Mouse (Mus musculus) liver, embryonic 14 days (tissue): ENCODE measurements around the gene Gal3st2b. TPM values are rescaled to one million over a fixed set of nuclear protein-coding genes. Genes with fewer than 3 reads are reported as not detected.

Experiments
- polyA plus RNA-seq: library from polyadenylated mRNA; depleted of rRNA; stranded (reverse); fragments of >200 nt; gene quantifications from 2 replicates; pipeline ENCODE4 v1.2.3, GENCODE M21; 2012; rRNA removed

Gal3st2b gene
- not detected in 2 replicates for polyA plus RNA-seq

DNA sequence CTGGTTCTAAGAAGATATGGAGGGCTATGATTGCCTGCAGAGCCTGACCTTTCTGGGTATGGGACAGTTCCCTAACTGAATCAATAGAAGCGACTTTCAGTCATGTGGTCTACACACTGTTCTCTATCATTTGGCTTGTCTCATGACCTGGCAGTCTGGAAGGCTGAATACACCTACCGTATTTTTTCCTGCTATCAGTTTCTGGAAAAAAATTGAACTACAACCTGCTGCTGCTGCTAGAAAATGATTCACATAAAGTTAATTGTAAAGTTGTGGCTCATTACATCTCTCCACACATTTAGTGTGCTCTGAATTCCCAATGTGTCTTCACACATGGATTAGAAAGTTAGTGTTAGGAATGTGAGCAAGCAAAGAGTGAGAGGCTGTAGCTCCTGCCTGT lies at the start of gene Gal3st2b:
Gene Gal3st2b (plus strand): TSS at position 301 of the 400 bp plus-strand sequence.

DNA sequence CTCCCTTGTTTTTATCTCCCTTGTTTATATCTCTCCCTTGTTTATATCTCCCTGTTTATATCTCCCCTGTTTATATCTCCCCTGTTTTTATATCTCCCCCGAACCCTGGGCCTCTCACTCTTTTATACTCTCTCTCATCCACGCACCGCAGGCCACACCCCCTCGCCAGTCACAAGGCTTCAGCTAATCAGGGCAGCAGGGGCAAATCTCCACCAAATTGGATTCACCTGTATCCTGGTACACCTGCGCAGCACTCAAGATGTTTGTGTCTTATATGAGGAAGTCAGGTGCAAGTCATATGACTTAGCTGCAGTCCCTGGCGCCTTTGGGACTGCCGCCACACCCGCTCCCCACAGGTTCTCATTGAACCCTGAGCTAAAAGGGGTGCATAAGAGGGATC lies 72.1 kb downstream of the Gal3st2b start, which contains the start of gene Gal3st2c:
Gene Gal3st2c (plus strand): TSS at position 301 of the 400 bp plus-strand sequence.

Other genes with a start within 250 kb of the Gal3st2b start
- 1.5 and 1.8 TPM in 2 replicates for gene Bok, start 232.7 kb upstream of the Gal3st2b start, polyA plus RNA-seq
- 19.2 and 20.3 TPM in 2 replicates for gene Atg4b, start 166.8 kb upstream of the Gal3st2b start, polyA plus RNA-seq
- gene Thap4, start 163.4 kb upstream of the Gal3st2b start, polyA plus RNA-seq = 9.0 and 10.7 TPM in 2 replicates
- gene Dtymk, start 116.4 kb upstream of the Gal3st2b start, polyA plus RNA-seq = 126 and 146 TPM in 2 replicates
- gene Ing5, start 114.3 kb upstream of the Gal3st2b start, polyA plus RNA-seq = 7.1 and 8.0 TPM in 2 replicates
- 6.1 and 6.5 TPM in 2 replicates for gene D2hgdh, start 93.4 kb upstream of the Gal3st2b start, polyA plus RNA-seq
- gene Gal3st2, start 57.0 kb upstream of the Gal3st2b start, polyA plus RNA-seq = 0.01 and 0.03 TPM in 2 replicates
- not detected in 2 replicates for gene Gal3st2c, start 72.2 kb downstream of the Gal3st2b start, polyA plus RNA-seq
- not detected in 2 replicates for gene Neu4, start 102.1 kb downstream of the Gal3st2b start, polyA plus RNA-seq
- gene Pdcd1, start 134.2 kb downstream of the Gal3st2b start, polyA plus RNA-seq = 0.03 TPM in 2 replicates